Mouse (Mus musculus) adrenal gland, postnatal 10 days (tissue): ENCODE measurements around the gene Gatm. TPM values are rescaled to one million over a fixed set of nuclear protein-coding genes. Genes with fewer than 3 reads are reported as not detected.

Source experiments
- DNase-seq: peaks from one replicate; pipeline ENCODE4 v3.0.0; 2021; ENCODE audit warnings: mixed read lengths
- total RNA-seq, 2 experiments: library from RNA; stranded (reverse); gene quantifications; 2 replicates each; pipeline ENCODE4 v1.2.3; 2021

Gatm gene
- total RNA-seq, 2 experiments from 2014 or later: 12.5 to 16.5 TPM

DNA sequence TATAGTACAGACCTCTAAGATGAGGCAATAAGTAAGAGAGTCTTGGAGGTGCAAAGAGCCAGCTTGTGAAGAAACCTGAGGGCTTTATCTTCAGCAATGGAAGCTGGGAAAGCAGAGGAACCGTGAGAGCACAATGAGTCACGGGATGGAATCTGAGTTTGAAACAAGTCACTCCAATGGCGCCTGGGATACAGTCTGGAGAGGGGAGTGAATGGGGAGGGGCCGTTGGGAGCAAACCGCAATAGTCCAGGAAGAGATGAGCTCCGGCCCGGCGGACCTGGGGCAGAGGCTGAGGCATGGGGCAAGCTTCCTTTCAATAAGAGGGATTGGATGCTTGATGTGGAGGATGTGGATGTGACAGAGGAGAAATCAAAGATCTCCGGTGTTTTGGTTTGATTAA lies 2.3 kb downstream of the Gatm start:
- no peak for DNase-seq

DNA sequence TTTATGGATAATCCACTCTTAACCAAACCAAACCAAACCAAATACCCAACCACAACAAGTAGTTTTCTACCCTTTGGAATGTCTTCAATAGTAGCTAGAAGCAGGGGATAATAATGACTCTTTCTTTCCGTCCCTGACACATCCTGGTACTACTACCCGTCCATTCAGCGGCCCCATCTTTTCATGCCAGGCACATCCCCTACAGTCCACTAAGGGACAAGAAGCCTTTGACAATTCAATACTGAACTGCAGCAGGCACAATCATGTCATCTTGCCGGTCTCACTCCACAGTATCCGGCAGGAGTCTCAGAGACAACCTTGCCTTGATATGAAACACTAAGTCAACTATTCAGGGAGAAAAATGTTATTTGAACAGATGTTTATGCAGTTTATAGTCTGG lies 5.3 kb downstream of the Gatm start:
- no peak for DNase-seq

DNA sequence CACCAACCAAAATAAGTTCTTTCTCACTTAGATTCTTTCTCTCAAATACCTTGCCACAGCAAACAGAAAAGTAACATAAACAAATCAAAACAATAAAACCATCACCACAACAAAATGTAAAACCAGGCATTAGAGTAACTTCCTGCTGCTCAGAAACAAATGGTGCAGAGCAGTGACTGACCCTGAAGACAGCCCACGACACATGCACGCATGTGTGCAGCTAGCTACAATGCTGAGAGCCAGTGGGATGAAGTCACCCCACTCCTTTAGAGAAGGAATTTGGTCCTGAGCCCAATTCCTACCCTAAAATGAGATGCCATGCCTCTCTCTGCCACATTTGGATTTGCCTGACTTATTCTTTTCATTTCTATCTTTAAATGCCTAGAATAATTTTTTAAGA lies 9.7 kb downstream of the Gatm start:
- no peak for DNase-seq

DNA sequence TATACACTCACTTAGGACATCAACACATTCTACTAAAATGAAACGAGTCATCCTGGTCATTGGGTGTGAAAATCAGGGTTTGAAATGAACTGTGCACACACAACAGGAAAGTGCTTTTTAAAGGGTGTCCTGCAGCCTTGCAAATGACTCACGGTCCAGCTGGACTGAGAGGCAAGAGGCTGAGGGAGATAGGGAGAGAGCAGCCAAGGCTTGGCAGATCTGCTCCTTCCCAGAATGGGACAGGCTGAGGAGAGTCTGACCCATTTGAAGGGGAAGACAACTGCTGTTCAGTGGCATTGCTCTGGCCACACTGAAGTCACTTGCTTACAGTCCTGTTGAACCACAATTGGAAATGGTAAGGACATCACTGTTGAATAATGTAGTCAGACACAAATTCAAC lies 11.4 kb downstream of the Gatm start:
- no peak for DNase-seq

DNA sequence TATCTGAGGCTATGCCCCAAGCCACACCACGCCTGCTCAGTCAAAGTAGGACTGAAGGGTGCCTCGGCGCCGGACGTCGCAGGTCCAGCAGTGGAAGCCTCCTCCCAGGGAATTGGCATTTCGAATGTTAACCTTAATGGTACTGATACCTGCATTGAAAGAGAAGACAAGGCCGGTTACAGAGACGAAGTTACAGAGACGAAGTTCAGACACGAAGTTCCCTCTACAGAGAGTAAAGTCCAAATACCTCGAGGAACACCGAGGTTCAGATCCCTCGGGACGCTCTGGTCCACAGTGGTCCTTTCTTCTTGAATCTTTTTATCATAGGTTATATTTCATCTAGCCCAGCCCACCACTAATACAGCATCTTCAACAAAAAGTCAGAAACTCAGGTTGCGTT lies 15.6 kb downstream of the Gatm start:
- no peak for DNase-seq

DNA sequence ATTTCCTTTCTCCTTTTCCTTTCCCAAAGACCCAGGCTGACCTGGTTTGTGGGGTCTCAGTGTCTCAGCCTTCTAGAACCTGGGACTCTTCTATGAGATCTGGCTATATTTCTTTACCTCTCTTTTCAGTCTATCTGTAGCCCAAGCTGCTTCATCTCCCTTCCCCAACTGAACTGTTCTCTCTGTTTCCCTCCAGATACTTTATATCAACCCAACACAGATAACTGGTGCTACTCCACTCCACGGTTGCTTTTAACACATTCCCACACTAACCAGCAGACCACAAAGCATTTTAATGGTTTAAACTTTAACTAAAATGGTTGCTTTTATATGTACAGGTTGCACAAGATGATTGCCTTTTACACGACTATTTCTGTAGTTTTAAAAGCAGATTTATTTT lies 19.9 kb downstream of the Gatm start:
- DNase-seq: no peak

DNA sequence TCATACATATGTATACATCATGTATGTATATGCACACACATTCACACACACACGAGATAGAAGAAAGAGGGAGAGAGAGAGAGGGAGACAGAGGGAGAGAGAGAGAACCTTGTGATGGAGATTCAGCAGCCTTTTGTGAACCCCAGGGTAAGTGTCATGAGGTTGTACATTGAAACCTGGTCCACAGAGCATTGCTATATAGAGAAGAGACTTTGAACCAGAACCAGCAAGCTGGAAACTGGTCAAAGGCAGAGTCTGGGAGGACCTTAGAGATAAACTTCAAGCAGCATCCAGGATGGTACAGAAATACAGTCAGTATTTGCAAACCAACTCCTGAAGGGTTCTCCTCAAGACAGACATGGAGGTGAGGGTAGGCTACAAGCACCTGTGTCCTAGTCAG lies 20.8 kb downstream of the Gatm start:
- DNase-seq: no peak

DNA sequence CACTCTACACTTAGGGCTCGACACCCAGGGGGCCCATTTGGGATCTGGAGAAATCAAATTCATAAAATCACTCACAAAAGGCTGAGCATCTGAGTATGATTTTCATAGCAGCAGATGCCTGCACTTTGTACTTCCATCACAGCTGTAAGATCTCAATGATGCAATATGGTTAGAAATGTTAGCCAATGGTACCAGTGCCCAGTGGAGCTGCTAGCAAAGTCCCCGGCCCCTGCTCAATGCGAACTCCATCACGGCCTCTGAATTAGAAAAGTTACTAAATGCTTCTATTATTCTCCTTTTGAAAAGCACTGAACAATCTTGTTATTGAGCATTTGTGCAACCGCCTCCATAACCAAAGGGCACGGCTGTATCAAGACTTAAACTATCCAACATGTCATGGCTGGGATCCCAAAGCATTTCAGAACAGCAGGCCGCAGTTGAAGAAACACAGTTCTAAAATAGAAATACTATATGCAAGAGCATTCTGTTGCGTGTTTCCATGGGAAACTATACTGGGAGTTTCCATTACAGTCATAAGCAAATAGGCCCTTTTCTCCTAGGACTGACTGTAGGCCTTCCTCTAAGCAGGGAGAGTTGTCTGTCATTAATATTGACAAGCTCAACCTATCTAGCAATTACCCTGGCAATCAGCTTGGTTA lies 23.1 kb downstream of the Gatm start:
- no peak for DNase-seq

DNA sequence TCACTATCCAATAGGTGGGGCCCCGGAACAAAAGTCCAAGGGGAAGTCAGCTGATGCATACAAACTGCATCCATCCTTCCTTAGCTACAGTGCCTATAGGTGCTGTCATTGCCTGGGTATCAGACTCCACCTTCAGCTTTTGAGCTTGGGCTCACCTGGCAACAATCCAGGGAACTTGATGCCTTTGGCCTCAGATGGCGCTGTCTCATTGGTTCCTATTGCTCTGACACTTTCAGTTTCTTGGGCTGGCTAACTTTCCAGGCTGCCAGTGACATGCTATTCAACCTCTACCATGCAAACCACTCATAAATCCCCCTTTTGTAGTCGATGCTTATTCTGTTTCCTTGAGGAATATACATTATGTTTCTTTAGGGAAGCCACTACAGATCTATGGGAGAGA lies 24.8 kb downstream of the Gatm start:
- DNase-seq: no peak

DNA sequence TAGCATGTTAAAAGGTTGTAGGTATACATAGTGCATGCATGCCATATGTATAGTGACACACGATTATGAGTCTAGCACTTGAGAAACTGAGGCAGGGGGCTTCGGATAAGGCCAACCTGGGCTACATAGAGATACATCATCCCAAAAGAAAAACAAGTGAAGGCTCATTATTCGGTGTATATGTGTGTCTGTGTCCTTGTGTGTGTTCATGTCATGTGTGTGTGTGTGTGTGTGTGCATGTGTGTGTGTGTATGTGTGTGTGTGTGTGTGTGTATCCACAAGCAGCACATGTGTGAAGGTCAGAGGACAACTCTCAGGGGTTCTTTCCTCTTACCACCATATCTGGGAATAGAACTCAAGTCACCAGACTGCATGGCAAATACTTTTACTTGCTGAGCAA lies 28.8 kb downstream of the Gatm start:
- DNase-seq: no peak

DNA sequence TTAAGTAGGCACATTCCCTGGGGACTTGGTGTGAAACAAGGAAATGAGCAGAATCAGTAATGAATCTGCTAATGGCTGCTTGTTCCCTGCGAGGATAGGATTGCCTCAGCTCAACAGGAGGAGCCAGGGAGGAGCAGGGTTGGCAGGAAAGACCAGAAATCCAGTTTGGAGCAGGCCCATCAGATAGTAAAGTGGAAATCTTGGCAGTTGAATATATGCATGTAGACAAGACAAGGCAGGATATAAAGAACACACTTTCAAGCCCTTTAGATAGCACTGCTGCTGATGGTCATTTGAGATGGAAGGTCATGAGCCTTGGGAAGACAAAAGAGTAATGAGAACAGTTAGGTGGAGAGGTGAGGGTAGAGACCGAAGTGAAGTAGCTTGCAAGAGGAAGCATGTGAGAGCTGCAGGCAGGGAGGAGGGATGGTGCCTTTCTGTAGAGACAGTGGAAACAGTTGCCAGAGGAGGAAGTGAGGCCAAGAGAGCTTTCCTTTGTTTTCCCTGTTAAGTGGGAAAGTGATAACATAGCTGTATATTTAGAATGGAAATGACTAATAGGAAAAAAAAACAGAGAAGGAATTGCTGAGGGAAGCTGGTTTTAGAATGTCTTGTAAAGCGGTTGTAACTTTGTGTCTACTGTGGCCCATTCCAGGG lies 29.6 kb downstream of the Gatm start:
- DNase-seq: peak; percentile 17

DNA sequence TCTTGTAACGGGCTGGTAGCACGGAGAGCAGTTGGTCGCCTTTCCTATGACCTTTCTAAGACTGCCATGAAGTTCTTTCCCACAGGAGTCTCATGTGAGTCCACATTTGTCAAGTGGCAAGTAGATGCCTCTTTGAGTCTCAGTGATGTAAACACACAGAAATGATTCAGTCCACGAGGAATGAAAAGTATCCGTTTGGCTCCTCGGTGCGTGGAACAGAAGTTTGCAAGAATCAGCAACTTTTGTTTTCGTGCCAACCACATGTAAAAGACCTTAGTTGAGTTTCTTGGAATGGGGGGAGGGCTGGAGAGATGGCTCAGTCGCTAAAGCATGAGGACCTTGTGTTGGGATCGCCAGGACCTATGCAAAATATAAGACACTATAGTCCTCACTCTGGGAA lies 30.7 kb downstream of the Gatm start:
- no peak for DNase-seq

DNA sequence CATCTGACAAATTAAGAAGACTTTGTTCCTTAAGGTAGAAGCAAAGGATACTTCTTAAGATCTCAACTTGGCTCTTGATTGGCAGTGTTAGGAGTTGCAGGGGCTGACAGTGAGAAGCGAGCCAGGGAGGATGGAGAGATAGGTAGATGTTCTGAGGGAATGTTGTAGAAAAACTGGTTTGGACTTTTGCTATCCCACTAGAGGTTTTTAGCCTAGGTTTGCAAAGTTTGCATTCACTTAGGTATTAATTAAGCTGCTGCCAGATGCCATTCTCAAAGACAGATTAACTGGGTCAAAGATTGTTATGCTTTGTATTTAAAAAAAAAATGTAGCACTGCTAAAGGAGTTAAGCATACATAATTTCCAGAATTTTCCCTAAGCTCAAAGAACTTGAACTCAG lies 33.8 kb downstream of the Gatm start:
- no peak for DNase-seq

DNA sequence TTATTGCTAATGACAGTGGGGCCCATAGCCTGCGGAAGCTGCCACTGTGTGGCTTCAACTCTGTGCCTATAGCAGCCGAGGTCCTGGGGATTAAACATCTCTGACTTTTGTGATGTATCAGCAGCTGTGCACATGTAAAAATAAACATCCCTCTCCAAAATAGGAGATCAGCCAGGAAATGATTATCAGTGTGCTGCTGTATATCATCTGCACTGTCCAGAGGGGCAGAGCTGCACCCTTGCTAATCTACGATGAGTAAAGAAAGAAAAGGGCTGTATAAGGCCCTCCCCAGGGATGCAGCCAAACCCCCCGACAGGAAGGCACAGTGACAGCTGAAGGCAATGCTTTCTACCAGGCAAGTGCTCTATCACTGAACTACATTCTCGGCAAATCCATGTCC lies 34.8 kb downstream of the Gatm start:
- peak; percentile 20 for DNase-seq

DNA sequence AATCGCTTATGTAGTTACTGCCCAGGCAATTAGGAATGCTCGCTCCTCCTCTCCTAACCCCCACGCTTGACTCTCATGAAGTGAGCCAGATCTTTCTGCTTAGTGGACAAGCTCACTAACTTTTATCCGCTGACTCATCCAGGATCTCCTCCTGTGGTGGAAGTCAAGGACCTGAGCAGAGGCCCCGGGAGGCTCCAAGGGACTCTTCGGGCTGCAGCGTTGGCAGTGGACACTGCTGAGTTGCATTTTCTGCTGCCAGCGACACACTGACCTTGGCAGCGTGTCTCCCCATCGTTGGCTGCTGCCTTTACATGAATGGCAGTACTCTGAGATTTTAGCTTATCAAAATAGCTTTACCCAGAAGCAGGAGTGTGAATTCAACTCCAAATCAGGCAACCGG lies 35.6 kb downstream of the Gatm start:
- peak; percentile 82 for DNase-seq

DNA sequence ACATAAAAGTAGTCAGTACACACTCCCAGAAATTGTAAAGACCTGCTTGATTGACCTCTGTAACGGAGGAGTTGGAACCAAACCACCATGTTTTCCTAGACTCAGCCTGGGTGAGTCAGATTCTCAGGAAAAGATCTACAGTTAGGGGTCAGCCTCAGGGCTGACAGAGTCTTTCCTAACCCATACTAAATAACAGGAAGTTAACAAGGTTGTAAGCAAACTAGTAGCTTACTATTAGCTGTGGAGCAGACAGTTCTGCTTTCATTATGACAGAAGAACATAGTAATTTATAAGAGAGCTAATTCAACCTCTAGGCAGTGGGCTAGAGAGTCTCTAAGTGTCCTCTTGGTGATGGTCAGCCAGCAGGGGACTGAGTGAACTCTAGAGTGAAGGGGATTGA lies 38.7 kb downstream of the Gatm start:
- DNase-seq: no peak

DNA sequence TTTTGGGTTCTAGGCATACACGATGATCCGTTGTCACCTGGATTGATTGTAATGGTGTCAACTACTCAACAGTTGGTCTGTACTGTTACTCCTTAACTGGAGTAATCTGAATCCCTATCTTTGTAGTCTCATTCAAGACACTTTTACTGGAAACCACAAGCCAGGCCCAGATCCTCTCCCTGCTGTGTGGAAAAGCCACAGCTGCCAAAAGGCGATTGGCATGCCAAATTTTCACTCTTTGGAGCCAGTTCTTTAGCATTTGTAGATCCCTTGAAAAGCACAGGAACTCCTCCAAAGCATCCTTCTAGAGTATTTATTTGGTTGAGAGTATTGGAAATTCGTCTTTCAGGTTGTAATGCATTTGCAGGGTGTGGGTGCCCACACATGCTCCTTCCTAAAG lies 39.8 kb downstream of the Gatm start:
- no peak for DNase-seq

DNA sequence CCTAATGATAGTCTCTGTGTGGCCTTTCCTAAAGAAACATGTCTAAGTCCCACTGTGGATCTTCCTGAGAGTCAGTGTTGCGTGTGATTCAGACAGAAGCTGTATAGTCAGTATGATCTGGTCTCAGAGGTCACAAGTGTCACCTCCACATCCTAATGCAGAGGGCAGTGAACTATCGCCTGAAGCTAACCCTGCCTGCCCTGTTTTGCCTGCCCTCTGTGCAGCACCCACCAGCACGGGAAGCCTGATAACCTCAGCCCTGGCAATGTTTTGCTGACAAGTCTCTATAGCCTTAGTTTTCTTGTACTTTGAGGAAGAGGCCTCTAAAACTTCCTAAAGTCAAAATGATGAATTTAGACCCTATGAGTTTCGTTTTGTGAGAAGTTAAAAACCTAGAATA lies 40.7 kb downstream of the Gatm start:
- no peak for DNase-seq

DNA sequence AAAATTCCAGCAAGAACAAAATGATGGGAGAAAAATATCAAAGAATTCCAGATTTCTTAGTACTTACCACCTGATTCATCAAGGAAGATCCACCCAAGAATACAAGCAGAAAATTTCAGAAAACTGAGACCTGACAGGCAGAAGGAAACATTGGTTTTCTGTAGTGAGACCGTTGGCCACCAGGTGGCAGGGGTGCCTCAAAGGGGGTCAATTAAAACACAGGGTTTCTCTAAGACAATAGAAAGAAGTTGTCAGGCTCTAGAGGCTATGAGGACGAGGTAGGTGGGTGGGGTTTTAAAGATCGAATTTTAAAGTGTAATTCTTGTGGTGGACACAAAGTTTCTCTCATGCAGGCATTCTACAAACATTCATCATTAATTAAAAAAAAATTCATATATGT lies 41.7 kb downstream of the Gatm start:
- peak; percentile 81 for DNase-seq

DNA sequence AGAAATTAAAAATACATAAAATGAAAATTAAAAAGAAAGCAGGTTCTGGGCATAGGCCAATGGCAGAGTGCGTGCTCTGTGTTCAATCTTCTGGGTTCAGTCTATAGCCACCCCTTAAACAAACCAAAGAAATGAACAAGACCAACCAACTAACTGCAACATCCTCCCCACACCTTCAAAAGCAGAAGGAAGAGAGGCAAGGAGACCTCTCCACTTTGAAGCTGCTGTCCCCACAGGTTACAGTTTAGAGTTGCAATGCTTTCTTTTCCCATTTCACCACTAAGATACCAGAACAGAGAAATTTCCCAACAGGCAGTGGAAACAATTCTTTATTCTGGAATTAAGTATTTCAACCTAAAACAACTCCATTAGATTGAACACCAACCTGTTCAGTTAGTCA lies 48.9 kb downstream of the Gatm start:
- no peak for DNase-seq

DNA sequence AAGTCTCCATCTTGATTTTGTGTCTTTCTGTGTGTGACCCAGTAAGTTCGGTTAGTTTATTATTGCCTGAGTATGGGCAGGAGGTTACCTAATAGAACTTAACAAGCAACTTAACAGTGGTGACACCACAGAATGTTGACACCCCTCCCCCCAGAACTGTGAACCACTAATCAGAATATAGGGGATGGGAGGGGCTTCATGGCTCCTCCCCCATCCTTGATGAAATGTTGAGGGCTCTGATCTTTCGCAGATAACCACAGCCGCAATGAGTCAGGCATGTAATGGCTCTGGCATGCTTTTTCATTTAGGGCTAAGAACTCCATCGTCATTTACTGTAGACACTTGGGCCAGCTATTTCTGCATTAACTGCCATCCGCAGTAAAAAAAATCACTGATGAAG lies 49.9 kb downstream of the Gatm start:
- DNase-seq: no peak

DNA sequence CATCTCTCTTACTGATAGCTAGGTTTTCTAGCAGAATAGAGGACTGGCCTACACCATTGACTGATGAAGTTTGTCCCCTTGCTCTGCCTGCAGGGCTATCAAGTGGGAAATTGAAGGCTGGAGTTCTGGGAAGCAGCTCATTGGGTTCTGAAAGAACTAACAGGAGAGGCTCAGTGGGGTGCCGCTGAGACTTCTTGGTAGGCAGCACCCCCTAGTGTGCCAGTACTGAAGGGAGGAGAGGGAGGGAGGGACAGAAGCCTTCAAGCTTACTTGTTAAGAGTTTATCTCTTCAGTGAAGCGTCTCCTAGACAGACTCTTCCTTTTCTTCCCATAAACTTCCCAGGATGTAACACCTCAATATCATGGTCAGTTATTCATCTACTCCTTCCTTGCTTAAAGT lies 52.8 kb downstream of the Gatm start:
- DNase-seq: peak; percentile 64
